Mouse (Mus musculus) NIH3T3 (cell line): ENCODE results near the gene Slc31a2.

ENCODE experiments used
- DNase-seq: peaks from one replicate; pipeline ENCODE4 v3.0.0-alpha.2; 2012; ENCODE audit warnings: low read depth

Slc31a2 gene

GRCm38 (mm10) chr4:62262276-62262675 is at the start of gene Slc31a2:
TSS of gene Slc31a2 (plus strand) at chr4:62262562.
- no peak for DNase-seq

GRCm38 (mm10) chr4:62213490-62213889 is 48.9 kb upstream of the Slc31a2 start:
- no peak for DNase-seq

- peak; percentile 55 for DNase-seq
Measured at GRCm38 (mm10) chr4:62228391-62228790, 34.0 kb upstream of the Slc31a2 start.

- peak; percentile 30 for DNase-seq
Measured at GRCm38 (mm10) chr4:62229448-62229847, 32.9 kb upstream of the Slc31a2 start.

- DNase-seq, result no peak
Measured at GRCm38 (mm10) chr4:62230153-62230552, 32.2 kb upstream of the Slc31a2 start.

DNA sequence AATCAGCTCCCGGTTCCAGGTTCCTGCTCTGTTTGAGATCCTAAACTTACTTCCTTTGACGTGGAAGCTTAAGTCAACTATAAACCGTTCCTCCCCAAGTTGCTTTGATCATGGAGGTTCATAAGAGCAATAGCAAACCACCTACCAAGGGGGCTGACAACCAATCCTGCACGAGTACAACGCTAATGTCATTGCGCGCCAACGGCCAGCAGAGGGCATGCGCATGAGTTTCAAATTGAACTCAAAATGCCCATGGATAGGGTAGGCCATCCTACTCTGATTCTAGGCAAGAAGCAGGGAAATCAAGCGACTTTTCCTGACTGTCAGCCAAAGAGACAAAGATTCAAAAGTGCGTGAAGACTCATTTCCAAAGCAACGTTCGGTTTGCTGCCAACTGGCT is 31.6 kb upstream of the Slc31a2 start, which contains the start of gene Zfp37:
TSS of gene Zfp37 (minus strand) at position 279 of the 400 bp plus-strand sequence.
- DNase-seq, result peak; percentile 42

GRCm38 (mm10) chr4:62240586-62240985 is 21.8 kb upstream of the Slc31a2 start:
- DNase-seq, result no peak

DNA sequence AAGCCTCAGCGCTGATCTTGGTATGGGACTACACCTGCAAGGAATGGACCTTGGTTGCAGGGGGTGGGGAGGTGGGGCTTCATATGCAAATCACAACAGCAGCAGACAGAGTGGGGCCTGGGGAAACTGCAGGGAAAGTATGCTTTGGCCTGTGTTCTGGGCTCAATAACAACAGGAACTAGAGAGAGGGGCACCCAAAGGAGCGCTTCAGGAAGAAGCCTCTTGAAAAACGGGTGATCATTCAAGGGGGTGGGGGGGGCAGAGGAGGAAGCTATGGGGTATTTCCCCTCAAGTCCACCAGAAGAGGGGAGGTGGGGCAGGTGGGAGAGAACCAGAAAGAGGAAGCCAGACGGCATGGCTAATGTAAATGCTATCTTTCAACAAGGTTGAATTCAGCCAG is 14.0 kb upstream of the Slc31a2 start:
- DNase-seq, result no peak

GRCm38 (mm10) chr4:62250896-62251544 is 11.3 kb upstream of the Slc31a2 start:
- peak; percentile 46 for DNase-seq

GRCm38 (mm10) chr4:62251776-62252175 is 10.6 kb upstream of the Slc31a2 start:
- DNase-seq, result no peak

- DNase-seq, result no peak
Measured at GRCm38 (mm10) chr4:62254551-62254950, 7.8 kb upstream of the Slc31a2 start.

- peak; percentile 82 for DNase-seq
Measured at GRCm38 (mm10) chr4:62256931-62257330, 5.4 kb upstream of the Slc31a2 start.

GRCm38 (mm10) chr4:62263133-62263844 is 927 bp downstream of the Slc31a2 start:
- DNase-seq, result peak; percentile 72

GRCm38 (mm10) chr4:62265154-62265836 is 2.9 kb downstream of the Slc31a2 start:
- peak; percentile 86 for DNase-seq

DNA sequence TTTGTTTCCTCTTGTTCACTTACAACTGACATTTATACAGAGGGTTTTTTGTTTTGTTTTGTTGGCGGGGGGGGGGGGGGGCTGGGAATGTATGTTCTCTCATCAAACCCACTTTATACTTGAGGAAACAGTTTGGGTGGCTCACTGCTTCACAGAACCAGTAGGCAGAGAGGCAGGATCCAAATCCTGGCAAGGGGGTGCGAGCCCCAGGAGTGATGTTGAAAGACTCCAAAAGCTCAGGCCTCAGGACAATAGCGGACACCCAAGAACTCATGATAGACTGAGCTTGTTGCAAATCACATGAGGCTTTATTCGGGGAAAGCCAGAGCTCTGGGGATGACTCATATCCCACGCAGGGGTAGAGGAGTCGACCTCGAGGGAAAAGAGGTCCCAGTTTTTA is 3.7 kb downstream of the Slc31a2 start:
- DNase-seq, result peak; percentile 39

DNA sequence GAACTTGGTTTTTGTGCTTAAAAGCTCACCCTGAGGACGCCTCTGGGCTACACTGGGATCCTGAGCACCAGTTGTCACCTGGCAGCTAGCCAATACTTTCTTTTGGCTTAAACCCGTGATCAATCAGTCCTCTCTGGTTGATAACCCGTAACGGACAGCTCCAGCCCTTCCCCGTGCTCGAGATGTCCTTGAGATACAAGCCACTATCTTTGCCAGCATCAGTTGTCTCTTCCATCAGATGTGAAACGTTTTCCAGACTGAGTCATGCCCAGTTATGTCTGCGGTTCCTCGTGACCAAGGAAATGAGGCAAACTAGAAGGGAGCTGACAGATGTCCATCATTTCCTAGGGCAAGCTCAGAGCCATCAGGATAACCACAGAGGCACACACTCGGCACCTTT is 4.7 kb downstream of the Slc31a2 start:
- DNase-seq, result peak; percentile 21

- no peak for DNase-seq
Measured at GRCm38 (mm10) chr4:62272696-62273095, 10.3 kb downstream of the Slc31a2 start.

DNA sequence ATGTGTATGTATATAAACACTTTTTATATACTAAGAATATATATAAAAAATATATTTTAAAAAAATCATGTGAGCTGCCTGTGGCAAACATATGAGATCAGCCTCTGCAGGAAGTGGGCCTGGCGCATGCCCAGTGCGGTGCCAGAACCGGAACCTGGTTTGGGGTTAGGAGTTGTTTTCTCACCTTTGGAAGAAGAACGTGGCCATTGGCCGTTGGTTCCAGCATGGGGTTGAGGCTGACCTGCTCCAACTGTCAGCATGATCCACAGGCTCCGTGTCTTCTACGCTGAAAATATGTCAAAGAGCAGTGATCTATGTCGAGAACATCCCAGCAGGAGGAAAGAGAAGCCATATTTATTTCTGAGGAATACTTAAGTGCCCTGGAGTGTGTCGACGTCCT is 11.6 kb downstream of the Slc31a2 start:
- no peak for DNase-seq

DNA sequence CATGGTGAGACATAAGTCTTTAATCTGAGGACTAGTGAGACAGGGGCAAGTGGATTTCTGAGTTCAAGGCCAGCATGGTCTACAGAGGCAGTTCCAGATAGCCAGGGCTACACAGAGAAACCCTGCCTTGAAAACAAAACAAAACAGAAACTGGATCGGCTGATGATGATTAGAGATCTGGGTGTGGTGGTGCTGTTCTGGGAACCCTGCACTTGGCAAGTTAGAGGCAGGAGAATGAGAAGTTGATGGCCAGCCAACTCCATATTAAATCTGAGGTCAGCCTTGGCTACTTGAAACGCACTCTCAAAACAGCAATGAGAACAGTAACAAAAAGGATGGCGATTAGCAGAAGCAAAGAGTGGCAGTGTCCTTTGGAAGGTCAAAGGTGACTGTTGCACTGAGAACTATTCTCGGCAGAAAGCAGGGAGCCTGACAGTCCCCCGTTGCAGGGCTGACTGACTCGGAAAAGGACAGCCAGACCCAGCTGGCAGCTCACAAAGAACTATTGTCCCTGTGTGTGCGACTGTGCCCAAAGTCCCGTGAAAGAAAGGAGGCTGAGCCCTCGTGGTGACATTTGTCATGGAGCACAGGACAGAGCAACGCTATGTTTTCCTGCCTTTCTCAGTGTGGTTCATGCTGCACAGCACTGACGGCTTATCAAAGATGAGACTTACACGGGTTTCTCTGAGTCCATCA is 12.6 kb downstream of the Slc31a2 start:
- peak; percentile 84 for DNase-seq

GRCm38 (mm10) chr4:62276642-62277041 is 14.3 kb downstream of the Slc31a2 start:
- DNase-seq, result no peak

DNA sequence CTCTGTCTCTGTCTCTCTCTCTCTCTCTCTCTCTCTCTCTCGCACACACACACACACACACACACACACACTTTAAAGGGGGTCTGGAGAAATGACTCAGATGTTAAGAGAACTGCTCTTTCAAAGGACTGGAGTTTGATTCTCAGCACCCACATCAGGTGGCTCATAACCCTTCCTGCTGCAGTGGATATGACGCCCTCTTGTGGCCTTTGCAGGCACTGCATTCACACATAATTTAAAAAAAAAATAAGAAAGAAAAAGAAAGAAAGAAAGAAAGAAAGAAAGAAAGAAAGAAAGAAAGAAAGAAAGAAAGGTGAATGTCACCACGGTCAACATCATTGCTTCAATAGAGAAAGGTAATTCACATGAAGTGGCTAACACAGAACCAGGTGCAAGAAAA is 14.9 kb downstream of the Slc31a2 start:
- DNase-seq, result no peak

DNA sequence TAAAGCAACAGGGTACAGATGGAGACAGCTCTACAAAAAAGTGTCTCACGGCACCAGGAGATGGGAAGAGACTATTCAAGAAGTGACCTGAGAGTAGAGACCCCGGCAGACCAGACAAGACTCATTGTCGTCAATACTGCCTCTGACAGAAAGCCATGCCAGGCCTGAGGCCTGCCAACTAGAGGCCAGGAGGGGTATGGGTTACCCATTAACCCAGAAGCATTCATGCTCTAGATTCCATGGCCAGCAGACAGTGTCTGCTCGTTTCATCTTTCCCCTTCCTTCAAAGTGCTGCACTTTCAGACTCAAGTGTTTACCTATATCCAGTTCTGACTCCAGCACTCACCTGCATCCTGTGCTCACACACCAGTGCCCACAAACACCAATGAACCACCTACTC is 15.7 kb downstream of the Slc31a2 start:
- DNase-seq, result no peak
